Mouse (Mus musculus): ENCODE data around the gene Cep57l1. TPM values are rescaled to one million over a fixed set of nuclear protein-coding genes. Genes with fewer than 3 reads are reported as not detected.

The Cep57l1 gene
- polyA plus RNA-seq, 1 experiment, result 1.9 TPM

- no peak for DNase-seq
- 95% methylated on average over 10 of the region's 10 CpGs for WGBS
- no peaks in the 10 kb centered on the region; the same call in 1 of the 2 replicates for H3K36me3 ChIP-seq (ENCODE audit: control insufficient read depth, insufficient read depth, low read length)
- no peak overlapping the region for H3K27ac ChIP-seq (ENCODE audit: insufficient read depth, low read depth, low read length)
- no peaks in the 10 kb centered on the region for H3K4me1 ChIP-seq (ENCODE audit: control insufficient read depth, insufficient read depth, low read length)
- TF ChIP-seq POLR2A (IDR thresholded peaks at IDR 0.05; ENCODE audit: low read depth, low read length) (no peak), CTCF (conservative IDR thresholded peaks at IDR 0.05; ENCODE audit: insufficient read depth, insufficient read length, low read depth, low read length) (no peak)
- H3K27me3 ChIP-seq (replicated peaks; ENCODE audit: control insufficient read depth, insufficient read depth, low read length), result no peaks in the 10 kb centered on the region
- H3K4me3 ChIP-seq (ENCODE audit: insufficient read depth, low read depth, low read length), result no peak overlapping the region
Measured at GRCm38 (mm10) chr10:41730746-41731145, 78.9 kb downstream of the Cep57l1 start.

DNA sequence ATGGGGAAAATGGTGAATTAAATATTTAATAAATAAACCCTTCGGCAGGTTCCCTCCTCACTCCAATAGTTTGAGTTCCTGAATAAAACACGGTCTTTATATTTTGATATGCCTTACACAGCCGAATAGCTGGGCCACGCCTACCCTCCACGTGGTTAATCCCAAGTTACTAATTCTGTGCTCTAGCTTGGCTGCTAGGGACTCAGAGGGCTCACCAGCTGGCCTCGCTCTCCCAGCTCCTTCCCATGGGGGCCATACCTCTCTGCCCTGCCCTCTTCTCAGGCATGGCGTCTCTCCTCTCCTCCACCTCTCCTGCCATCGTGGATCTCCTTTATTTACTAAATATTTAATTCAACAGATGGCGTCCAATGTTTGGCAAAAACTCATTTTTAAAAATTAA, 83.5 kb downstream of the Cep57l1 start:
- H3K27ac ChIP-seq (ENCODE audit: insufficient read depth, low read depth, low read length), result no peak overlapping the region
- H3K4me1 ChIP-seq (ENCODE audit: control insufficient read depth, insufficient read depth, low read length), result no peaks in the 10 kb centered on the region
- no peak for DNase-seq
- H3K36me3 ChIP-seq (ENCODE audit: control insufficient read depth, insufficient read depth, low read length), result no peaks in the 10 kb centered on the region; the same call in 1 of the 2 replicates
- no peaks in the 10 kb centered on the region for H3K27me3 ChIP-seq (replicated peaks; ENCODE audit: control insufficient read depth, insufficient read depth, low read length)
- no peak overlapping the region for H3K4me3 ChIP-seq (ENCODE audit: insufficient read depth, low read depth, low read length)
- WGBS, result 85% methylated on average over 9 of the region's 9 CpGs
- no peak for TF ChIP-seq CTCF (conservative IDR thresholded peaks at IDR 0.05; ENCODE audit: insufficient read depth, insufficient read length, low read depth, low read length)
- TF ChIP-seq POLR2A (IDR thresholded peaks at IDR 0.05; ENCODE audit: low read depth, low read length), result no peak

DNA sequence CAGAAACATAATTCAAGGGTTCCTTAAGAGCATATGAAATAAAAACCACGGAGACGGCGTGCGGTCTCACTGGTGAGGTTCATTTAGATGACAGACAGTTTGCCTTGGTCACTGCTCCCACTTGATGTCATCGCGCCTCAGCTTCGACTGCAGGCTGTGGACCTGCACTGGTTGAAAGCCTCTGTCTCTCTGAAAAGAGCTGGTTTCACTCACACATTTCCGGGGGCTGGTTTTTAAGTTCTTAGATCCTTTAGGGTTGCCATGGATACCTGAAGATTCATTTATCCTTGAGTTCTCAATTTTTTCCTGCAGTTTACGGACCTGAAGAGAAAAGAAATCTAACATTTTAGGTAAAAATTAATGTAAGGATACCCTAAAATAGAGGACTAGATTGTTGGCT, 90.1 kb downstream of the Cep57l1 start:
- no peak for DNase-seq
- peaks cover 3% of the 10 kb centered on the region; the same call in 1 of the 2 replicates for H3K4me1 ChIP-seq (ENCODE audit: control insufficient read depth, insufficient read depth, low read length)
- 85% methylated on average over 9 of the region's 9 CpGs for WGBS
- no peaks in the 10 kb centered on the region for H3K36me3 ChIP-seq (ENCODE audit: control insufficient read depth, insufficient read depth, low read length)
- H3K27me3 ChIP-seq (replicated peaks; ENCODE audit: control insufficient read depth, insufficient read depth, low read length), result no peaks in the 10 kb centered on the region
- H3K4me3 ChIP-seq (ENCODE audit: insufficient read depth, low read depth, low read length), result no peak overlapping the region
- H3K27ac ChIP-seq (ENCODE audit: insufficient read depth, low read depth, low read length), result no peak overlapping the region
- TF ChIP-seq POLR2A (IDR thresholded peaks at IDR 0.05; ENCODE audit: low read depth, low read length) (no peak), CTCF (conservative IDR thresholded peaks at IDR 0.05; ENCODE audit: insufficient read depth, insufficient read length, low read depth, low read length) (no peak)

DNA sequence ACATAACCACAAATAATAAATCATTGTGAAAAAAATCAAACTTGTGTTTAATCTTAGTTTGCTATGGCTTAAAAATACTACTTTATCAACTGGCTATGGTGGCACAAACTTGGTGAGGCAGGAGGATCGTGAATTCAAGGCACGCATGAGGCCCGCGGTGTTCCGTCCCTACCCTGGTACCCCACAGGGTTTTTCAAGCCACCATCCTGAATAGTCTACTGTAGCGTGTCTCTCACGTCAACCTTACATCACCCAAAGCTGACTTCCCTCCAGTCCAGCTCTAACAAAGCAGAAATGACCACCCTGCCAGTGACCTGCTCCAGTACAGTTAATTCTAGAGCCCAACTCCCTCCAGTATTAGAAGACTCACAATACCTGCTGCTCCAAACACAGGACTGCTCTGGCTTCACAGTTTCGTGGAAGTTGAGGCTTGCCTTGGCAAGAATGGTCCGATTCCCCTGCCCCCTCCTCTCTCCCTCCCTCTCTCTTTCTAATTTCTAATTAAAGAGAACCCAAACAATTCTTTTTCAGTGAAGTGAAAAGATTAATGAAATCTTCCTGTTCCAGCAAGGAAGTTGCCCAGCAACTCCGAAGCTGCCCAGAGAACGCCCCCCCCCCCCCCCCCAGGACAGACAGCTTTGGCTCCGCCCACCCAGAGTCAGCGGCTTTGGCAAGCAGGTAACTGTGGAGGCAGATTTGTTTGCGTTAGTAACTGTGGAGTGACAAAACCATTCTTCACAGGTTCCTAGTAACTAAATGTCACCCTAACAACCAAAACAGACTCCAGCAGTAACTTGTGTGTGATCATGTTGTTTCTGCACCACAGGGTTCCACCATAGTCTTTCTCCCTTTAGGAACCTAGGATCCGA, 93.4 kb downstream of the Cep57l1 start, which contains the start of gene Ccdc162:
TSS of gene Ccdc162 (minus strand) at position 606 of the 869 bp plus-strand sequence.
- 48% methylated on average over 15 of the region's 15 CpGs for WGBS
- Histone ChIP-seq H3K27me3 (replicated peaks; ENCODE audit: control insufficient read depth, insufficient read depth, low read length) (no peaks in the 10 kb centered on the region), H3K36me3 (ENCODE audit: control insufficient read depth, insufficient read depth, low read length) (no peaks in the 10 kb centered on the region), H3K4me1 (ENCODE audit: control insufficient read depth, insufficient read depth, low read length) (peaks cover 3% of the 10 kb centered on the region; the same call in 1 of the 2 replicates), H3K27ac (ENCODE audit: insufficient read depth, low read depth, low read length) (no peak within 1 kb of the TSS), H3K4me3 (ENCODE audit: insufficient read depth, low read depth, low read length) (no peak within 1 kb of the TSS)
- TF ChIP-seq CTCF (conservative IDR thresholded peaks at IDR 0.05; ENCODE audit: insufficient read depth, insufficient read length, low read depth, low read length), result no peak
- no peak for TF ChIP-seq POLR2A (IDR thresholded peaks at IDR 0.05; ENCODE audit: low read depth, low read length)
- peak; percentile 5 for DNase-seq

DNA sequence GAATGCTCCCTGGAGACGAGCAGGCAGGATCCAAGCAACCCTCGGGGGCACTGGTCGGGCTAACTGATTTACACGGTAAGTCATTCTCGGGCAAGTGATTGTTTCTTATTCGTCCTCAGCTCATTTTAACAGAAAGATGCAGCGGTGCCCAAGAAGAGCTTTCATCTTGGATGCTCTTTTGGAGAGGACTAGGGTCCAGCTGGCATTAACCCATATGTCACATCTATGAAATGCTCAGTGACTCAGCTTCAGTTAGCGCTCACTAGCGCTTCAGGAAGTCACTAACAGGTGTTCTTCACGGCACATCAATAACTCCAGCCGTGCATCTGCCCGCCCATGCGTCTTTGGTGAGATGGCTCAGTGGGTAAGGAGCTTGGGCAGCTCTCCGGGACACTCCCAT, 94.1 kb downstream of the Cep57l1 start:
- no peak overlapping the region for H3K4me3 ChIP-seq (ENCODE audit: insufficient read depth, low read depth, low read length)
- H3K4me1 ChIP-seq (ENCODE audit: control insufficient read depth, insufficient read depth, low read length), result peaks cover 3% of the 10 kb centered on the region; the same call in 1 of the 2 replicates
- no peak for DNase-seq
- WGBS, result 84% methylated on average over 14 of the region's 14 CpGs
- no peak overlapping the region for H3K27ac ChIP-seq (ENCODE audit: insufficient read depth, low read depth, low read length)
- H3K27me3 ChIP-seq (replicated peaks; ENCODE audit: control insufficient read depth, insufficient read depth, low read length), result no peaks in the 10 kb centered on the region
- TF ChIP-seq CTCF (conservative IDR thresholded peaks at IDR 0.05; ENCODE audit: insufficient read depth, insufficient read length, low read depth, low read length), result no peak
- no peak for TF ChIP-seq POLR2A (IDR thresholded peaks at IDR 0.05; ENCODE audit: low read depth, low read length)
- H3K36me3 ChIP-seq (ENCODE audit: control insufficient read depth, insufficient read depth, low read length), result no peaks in the 10 kb centered on the region

DNA sequence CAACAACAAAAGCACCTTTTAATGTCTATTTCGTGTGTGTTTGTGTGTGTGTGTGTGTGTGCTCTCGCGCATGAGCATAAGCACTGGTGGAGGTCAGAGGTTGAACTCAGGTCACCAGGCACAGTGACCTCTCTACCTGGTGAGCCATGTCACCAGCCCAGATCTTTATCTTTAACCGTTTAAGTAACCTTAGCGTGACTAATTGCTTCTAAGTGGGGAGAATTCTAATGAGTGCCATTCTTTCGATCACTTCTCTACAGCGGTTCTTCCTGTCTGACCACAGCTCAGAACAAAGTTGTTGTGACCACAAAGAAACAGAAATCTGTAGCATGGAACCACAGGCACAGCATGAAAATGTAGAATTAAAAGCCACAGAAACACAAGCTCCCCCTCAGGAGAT, 98.2 kb downstream of the Cep57l1 start:
- WGBS, result 34% methylated on average over 7 of the region's 7 CpGs
- no peak for TF ChIP-seq POLR2A (IDR thresholded peaks at IDR 0.05; ENCODE audit: low read depth, low read length)
- no peak for TF ChIP-seq CTCF (conservative IDR thresholded peaks at IDR 0.05; ENCODE audit: insufficient read depth, insufficient read length, low read depth, low read length)
- Histone ChIP-seq H3K27me3 (replicated peaks; ENCODE audit: control insufficient read depth, insufficient read depth, low read length) (no peaks in the 10 kb centered on the region), H3K36me3 (ENCODE audit: control insufficient read depth, insufficient read depth, low read length) (no peaks in the 10 kb centered on the region), H3K4me3 (ENCODE audit: insufficient read depth, low read depth, low read length) (no peak overlapping the region), H3K27ac (ENCODE audit: insufficient read depth, low read depth, low read length) (no peak overlapping the region), H3K4me1 (ENCODE audit: control insufficient read depth, insufficient read depth, low read length) (peaks cover 3% of the 10 kb centered on the region; the same call in 1 of the 2 replicates)
- DNase-seq, result peak; percentile 28

DNA sequence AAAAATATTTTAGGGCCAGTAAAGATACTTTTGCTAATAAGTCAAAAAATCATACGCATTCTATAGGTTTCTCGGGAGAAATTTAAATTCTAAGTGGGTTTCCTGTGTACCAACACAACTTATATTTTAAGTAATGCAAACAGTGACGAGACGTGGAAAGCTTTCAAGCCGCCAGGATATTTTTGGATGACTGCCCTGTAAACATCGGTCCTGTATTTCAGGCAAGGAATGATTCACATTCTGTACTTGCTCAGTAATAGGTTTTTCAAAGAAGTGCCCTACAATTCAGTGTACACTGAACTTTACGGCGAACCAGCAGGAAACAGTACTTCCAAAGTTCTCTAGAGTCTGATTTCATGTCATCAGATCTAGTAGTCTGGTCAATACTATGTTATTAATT, 98.9 kb downstream of the Cep57l1 start:
- Histone ChIP-seq H3K36me3 (ENCODE audit: control insufficient read depth, insufficient read depth, low read length) (no peaks in the 10 kb centered on the region), H3K4me3 (ENCODE audit: insufficient read depth, low read depth, low read length) (no peak overlapping the region), H3K4me1 (ENCODE audit: control insufficient read depth, insufficient read depth, low read length) (no peaks in the 10 kb centered on the region), H3K27ac (ENCODE audit: insufficient read depth, low read depth, low read length) (no peak overlapping the region), H3K27me3 (replicated peaks; ENCODE audit: control insufficient read depth, insufficient read depth, low read length) (no peaks in the 10 kb centered on the region)
- no peak for TF ChIP-seq POLR2A (IDR thresholded peaks at IDR 0.05; ENCODE audit: low read depth, low read length)
- no peak for TF ChIP-seq CTCF (conservative IDR thresholded peaks at IDR 0.05; ENCODE audit: insufficient read depth, insufficient read length, low read depth, low read length)
- WGBS, result 75% methylated on average over 8 of the region's 8 CpGs
- DNase-seq, result no peak

All from kidney, adult 2 months (tissue).